Mouse (Mus musculus) ovary, adult 18-20 months (tissue): ENCODE measurements around the gene Maml2.

Experiments used
- DNase-seq: peaks from one replicate; pipeline ENCODE4 v3.0.0; 2022; ENCODE audit warnings: low spot score, mixed read lengths

Maml2 gene

DNA sequence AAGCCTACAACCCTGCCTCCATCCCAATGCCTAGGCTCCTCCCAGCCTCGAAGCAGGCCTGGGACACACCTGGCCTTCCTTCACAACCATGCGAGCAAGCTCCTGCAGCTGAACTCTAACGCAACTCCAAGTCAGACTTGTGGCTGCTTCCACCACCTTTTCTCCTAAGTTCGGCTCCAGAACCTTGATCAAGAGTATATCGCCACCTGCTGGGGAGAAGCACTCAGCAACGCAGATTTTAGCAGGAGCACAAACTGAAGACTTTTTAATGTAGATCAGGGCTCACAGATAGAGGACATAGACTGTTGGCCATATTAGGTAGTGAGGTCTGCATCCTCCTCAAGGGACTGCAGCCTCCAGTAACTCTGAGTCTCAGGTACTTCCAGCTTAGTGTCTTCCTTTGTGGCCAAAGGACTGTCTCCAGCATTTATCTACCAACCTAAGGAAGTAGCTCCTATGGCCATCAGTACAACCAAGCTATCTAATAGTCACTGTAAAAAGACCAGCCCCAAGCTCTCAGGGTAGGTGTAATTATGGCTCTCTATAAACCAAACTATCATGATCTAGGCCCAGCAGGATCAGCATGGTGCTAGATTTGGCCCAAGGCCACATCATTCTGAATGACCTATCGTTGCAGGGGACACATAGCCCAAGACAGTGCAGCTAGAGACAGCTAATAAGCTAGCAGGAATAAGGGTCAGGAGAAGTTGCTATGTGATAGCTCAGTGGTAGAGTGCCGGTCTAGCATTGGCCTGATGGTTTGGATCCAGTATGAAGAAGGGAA is 418.8 kb downstream of the Maml2 start:
- peak; percentile 50 for DNase-seq

DNA sequence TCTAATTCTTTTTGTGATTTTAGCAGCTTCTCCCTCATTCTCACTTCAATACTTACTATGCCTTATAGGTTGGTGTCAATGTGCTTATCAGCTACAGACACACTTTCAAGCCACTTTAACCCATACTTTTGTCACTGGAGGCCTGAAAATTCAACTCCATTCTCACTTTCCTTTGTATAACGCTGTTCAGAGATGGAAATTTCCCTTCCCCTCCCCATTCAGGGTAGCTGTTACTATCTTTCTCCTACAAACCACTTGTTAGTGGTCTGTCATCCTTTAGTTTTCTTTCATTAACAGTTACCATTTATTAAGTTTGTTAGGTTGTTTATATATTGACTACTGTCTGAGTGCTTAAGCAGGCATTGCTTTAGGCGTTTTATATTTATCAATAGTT is 450.6 kb downstream of the Maml2 start, which contains the start of gene Mtmr2:
TSS of gene Mtmr2 (plus strand) at position 7 of the 394 bp plus-strand sequence.
- no peak for DNase-seq

DNA sequence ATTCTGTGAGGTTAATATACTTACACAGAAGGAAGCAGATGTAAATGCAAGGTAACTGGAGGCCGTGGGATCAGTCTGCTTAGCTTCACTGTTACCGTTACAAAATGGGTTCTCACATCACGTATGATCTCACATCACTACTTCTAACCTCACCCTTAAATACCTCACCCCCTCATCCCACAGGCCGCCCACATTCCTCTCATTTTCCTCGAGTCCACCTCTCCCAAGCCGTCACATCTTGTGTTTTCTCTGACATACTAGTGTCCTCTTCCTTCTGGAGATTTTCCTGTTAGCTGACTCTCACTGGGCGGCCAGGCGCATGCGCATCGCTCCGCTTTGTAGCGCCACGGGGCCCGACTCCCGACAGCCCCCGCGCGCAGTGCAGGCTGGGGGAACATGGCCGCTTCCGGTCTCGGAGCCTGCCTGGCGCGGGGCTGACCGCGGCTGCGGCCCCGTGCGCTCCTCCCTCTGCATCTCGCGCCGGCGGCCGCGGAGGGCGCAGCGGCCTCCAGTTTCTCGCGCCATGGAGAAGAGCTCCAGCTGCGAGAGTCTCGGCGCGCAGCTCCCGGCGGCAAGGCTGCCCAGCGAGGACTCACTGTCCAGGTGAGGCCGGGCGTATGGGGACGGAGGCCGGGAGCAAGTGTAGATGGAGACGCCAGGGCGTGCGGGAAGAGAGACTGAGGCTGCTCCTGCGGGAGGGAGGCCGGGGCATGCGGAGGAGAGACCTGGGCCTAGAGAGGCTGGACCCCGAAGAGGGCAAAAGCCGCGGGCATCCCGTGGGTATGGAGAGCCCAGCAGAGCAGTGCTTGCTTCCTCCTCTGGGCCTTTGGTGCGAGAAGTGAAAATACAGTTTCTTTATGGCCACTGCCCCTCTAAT is 451.3 kb downstream of the Maml2 start:
- DNase-seq, result peak; percentile 91

DNA sequence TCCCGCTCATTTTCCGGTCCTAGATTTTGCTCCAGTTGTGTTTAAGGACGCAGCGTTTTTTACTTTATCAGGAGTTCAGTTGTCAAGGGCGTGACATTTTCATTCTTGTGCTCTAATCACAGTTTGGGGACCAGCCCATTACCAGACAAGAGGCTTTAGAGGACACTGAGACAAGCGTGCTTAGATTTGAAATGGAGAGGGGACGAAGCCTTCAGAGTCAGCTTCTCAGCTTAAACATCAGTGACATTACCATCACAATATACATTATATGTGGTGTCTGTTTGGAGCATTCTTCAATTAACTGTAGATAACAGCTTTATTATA is 451.9 kb downstream of the Maml2 start:
- no peak for DNase-seq

DNA sequence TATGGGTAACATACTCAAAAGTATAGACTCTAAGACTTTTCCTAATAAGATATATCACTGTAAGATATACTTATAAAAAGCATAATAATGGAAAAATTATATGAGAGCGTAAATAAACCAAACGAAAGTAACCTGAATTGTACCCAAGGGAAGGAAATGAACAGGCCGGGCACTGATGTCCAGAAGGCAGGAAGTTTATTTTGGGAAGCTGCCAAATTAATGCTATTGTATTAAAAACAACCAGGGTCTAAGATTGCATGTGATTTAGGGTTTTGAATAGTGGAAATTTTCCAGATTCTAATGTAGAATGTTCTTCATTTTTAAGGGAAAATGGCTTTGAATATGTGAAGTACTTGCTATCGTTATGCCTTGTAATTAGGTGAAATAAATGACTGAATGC is 454.8 kb downstream of the Maml2 start:
- DNase-seq, result no peak
